Mouse (Mus musculus): ENCODE measurements around the gene Ifi203. TPM values are rescaled to one million over a fixed set of nuclear protein-coding genes. Genes with fewer than 3 reads are reported as not detected.
"Not testable (repeated sequence)": the region's sequence is repeated elsewhere in the genome, so short reads cannot be mapped to it uniquely, and the experiment has no call there.

Ifi203 gene
- total RNA-seq, 2 experiments from 2014 or later, result 0.48 to 1.4 TPM

- no peak for DNase-seq (ENCODE audit: low spot score in 2 of 2)
- intact Hi-C loops (cut with DNase I), result no loop called here
These were observed 30.5 kb downstream of the Ifi203 start for GRCm38 (mm10) chr1:173911808-173912464.

GRCm38 (mm10) chr1:173908390-173908789 lies 34.1 kb downstream of the Ifi203 start:
- DNase-seq (ENCODE audit: low spot score in 2 of 2); intact Hi-C loops (cut with DNase I): not testable (repeated sequence)

- intact Hi-C loops (cut with DNase I); DNase-seq (ENCODE audit: low spot score in 2 of 2): not testable (repeated sequence)
These were observed 36.6 kb downstream of the Ifi203 start for GRCm38 (mm10) chr1:173905885-173906284.

GRCm38 (mm10) chr1:173889741-173890140 lies 52.7 kb downstream of the Ifi203 start:
- intact Hi-C loops (cut with DNase I); DNase-seq (ENCODE audit: low spot score in 2 of 2): not testable (repeated sequence)

- DNase-seq (ENCODE audit: low spot score in 2 of 2); intact Hi-C loops (cut with DNase I): not testable (repeated sequence)
These were observed 55.3 kb downstream of the Ifi203 start for GRCm38 (mm10) chr1:173887026-173887787.

- intact Hi-C loops (cut with DNase I), result not testable (repeated sequence)
These were observed 62.3 kb downstream of the Ifi203 start for GRCm38 (mm10) chr1:173880004-173880666.

GRCm38 (mm10) chr1:173879225-173879987 lies 63.1 kb downstream of the Ifi203 start:
- DNase-seq (ENCODE audit: low spot score in 2 of 2); intact Hi-C loops (cut with DNase I): not testable (repeated sequence)

More at GRCm38 (mm10) chr1:173880004-173880666, 62.3 kb downstream of the Ifi203 start:
- not testable (repeated sequence) for DNase-seq (ENCODE audit: low spot score in 2 of 2)

- intact Hi-C loops (cut with DNase I); DNase-seq (ENCODE audit: low spot score in 2 of 2): not testable (repeated sequence)
These were observed 64.2 kb downstream of the Ifi203 start for GRCm38 (mm10) chr1:173878264-173878663.

GRCm38 (mm10) chr1:173877125-173877524 lies 65.3 kb downstream of the Ifi203 start:
- intact Hi-C loops (cut with DNase I); DNase-seq (ENCODE audit: low spot score in 2 of 2): not testable (repeated sequence)

Other genes starting within 250 kb of the Ifi203 start
- gene Ifi207, start 200.9 kb downstream of the Ifi203 start, total RNA-seq (2021), result under 1 TPM; 0.25 to 0.33 TPM
- gene Ifi204, start 175.7 kb downstream of the Ifi203 start, total RNA-seq (2021), result not detected
- gene Ifi211, start 29.6 kb downstream of the Ifi203 start, total RNA-seq (2021), result not detected
- gene Mndal, start 181 bp downstream of the Ifi203 start, total RNA-seq (2021), result 1 to 10 TPM; 1.9 to 2.6 TPM
- gene Ifi202b, start 40.1 kb upstream of the Ifi203 start, total RNA-seq (2021), result not detected
- gene Ifi205, start 89.1 kb upstream of the Ifi203 start, total RNA-seq (2021), result not detected
- gene Olfr433, start 98.0 kb upstream of the Ifi203 start, total RNA-seq (2021), result not detected
- not detected for gene Olfr432, start 106.5 kb upstream of the Ifi203 start, total RNA-seq (2021)
- not detected for gene Olfr430, start 123.9 kb upstream of the Ifi203 start, total RNA-seq (2021)
- gene Olfr429, start 141.7 kb upstream of the Ifi203 start, total RNA-seq (2021), result not detected
- not detected for gene Olfr427, start 154.2 kb upstream of the Ifi203 start, total RNA-seq (2021)
- not detected for gene Olfr231, start 178.5 kb upstream of the Ifi203 start, total RNA-seq (2021)
- not detected for gene Olfr424, start 188.8 kb upstream of the Ifi203 start, total RNA-seq (2021)
- not detected for gene Olfr420, start 213.0 kb upstream of the Ifi203 start, total RNA-seq (2021)
- gene Spta1, start 230.1 kb upstream of the Ifi203 start, total RNA-seq (2021), result under 1 TPM; 0.19 to 0.24 TPM